Mouse (Mus musculus) midbrain, postnatal 0 days (tissue): ENCODE measurements around the gene Commd8. TPM values are rescaled to one million over a fixed set of nuclear protein-coding genes. Genes with fewer than 3 reads are reported as not detected.

ENCODE experiments used
- ATAC-seq: fragments of 200-750 bp; cut with Nextera tagmentation; 2 replicates; pipeline ENCODE4 v1.8.0; 2017; ENCODE audit warnings: moderate number of reproducible peaks, mild to moderate bottlenecking, moderate TSS enrichment, moderate library complexity; ENCODE audit not compliant: low FRiP score
- DNase-seq: peaks from one replicate; pipeline ENCODE4 v3.0.0-alpha.2; 2015; ENCODE audit warnings: low spot score
- H3K27ac ChIP-seq: fragments of 300-500 bp; sonication (generic); 2 replicates; pipeline ENCODE4 v1.5.1; 2014; ENCODE audit warnings: low read depth, mild to moderate bottlenecking, low read length, mixed read lengths
- H3K27me3 ChIP-seq: fragments of 300-500 bp; sonication (generic); 2 replicates; pipeline ENCODE4 v1.6.1; 2014; ENCODE audit warnings: low read length, control low read depth, mixed read lengths; ENCODE audit not compliant: insufficient read depth
- H3K36me3 ChIP-seq: fragments of 300-500 bp; sonication (generic); 2 replicates; pipeline ENCODE4 v1.6.1; 2014; ENCODE audit warnings: low read length, control low read depth, mixed read lengths; ENCODE audit not compliant: insufficient read depth
- H3K4me1 ChIP-seq: fragments of 300-500 bp; sonication (generic); 2 replicates; pipeline ENCODE4 v1.6.1; 2014; ENCODE audit warnings: mild to moderate bottlenecking, control low read depth, antibody characterized with exemption, low read length, mixed read lengths; ENCODE audit not compliant: insufficient read depth
- H3K4me2 ChIP-seq: fragments of 300-500 bp; sonication (generic); 2 replicates; pipeline ENCODE4 v1.6.1; 2014; ENCODE audit warnings: low read depth, mild to moderate bottlenecking, low read length, mixed read lengths; ENCODE audit not compliant: poor library complexity, severe bottlenecking
- H3K4me3 ChIP-seq: fragments of 300-500 bp; sonication (generic); 2 replicates; pipeline ENCODE4 v1.5.1; 2014; ENCODE audit warnings: low read depth, mild to moderate bottlenecking, low read length, moderate library complexity
- H3K9ac ChIP-seq: fragments of 300-500 bp; sonication (generic); replicated peaks from 2 replicates; pipeline ENCODE4 v1.6.1; 2014; ENCODE audit warnings: mild to moderate bottlenecking, low read length, moderate library complexity, mixed read lengths; ENCODE audit not compliant: poor library complexity, severe bottlenecking
- H3K9me3 ChIP-seq: fragments of 300-500 bp; sonication (generic); 2 replicates; pipeline ENCODE4 v1.6.1; 2016; ENCODE audit warnings: low read length, control low read depth
- CTCF ChIP-seq: IDR thresholded peaks from 2 replicates; pipeline ENCODE4 v1.5.1; 2016; ENCODE audit warnings: antibody characterized with exemption, mild to moderate bottlenecking
- WGBS: fragments of 180-500 bp; shearing (Covaris S2); extraction: QIAGEN DNeasy Blood & Tissue Kit; methylation state at CpG from one replicate; pipeline ENCODE4 v1.1.7; 2014; 5-methylcytosine and 5-hydroxymethylcytosine counted together
- polyA plus RNA-seq: library from polyadenylated mRNA; unstranded; fragments of >200 nt; fragmentation: Nextera tagmentation; extraction: Ambion mirVana; gene quantifications from 2 replicates; pipeline ENCODE4 v1.2.1, GENCODE M21; 2015
- total RNA-seq: library from RNA; depleted of rRNA; stranded (reverse); fragments of >200 nt; gene quantifications from 2 replicates; pipeline ENCODE4 v1.2.3, GENCODE M21; 2014

Gene Commd8
- total and polyA plus RNA-seq, 2 experiments from 2014 or later, result 23.9 to 146 TPM

DNA sequence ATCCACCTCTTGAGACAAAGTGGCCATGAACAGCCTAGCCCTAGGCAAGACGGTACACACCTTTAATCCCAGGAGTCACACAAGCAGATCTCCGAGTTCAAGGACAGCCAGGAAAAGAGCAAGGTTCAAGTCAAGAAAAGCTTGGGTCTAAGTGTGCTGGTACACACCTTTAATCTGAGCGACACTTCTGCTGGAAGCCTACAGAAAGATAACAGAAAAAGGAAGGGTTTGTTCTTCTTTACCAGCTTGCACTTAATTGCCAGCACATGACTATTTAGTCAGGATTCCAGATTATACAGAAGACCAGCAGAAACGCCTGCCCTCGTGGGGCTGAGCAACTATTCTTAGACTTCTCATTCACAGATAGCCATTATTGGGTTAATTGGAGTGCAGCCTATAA, 23.9 kb upstream of the Commd8 start:
- no peaks in the 10 kb centered on the region for H3K27me3 ChIP-seq
- H3K4me3 ChIP-seq, result no peak overlapping the region
- WGBS, result 87% methylated on average over 5 of the region's 5 CpGs
- no peaks in the 10 kb centered on the region for H3K4me1 ChIP-seq
- ATAC-seq, result no peak
- no peak for TF ChIP-seq CTCF
- H3K36me3 ChIP-seq, result no peaks in the 10 kb centered on the region
- no peaks in the 10 kb centered on the region for H3K9me3 ChIP-seq
- no peak for DNase-seq
- no peak overlapping the region for H3K9ac ChIP-seq
- H3K4me2 ChIP-seq, result no peak overlapping the region
- H3K27ac ChIP-seq, result no peak overlapping the region

- H3K9me3 ChIP-seq, result no peaks in the 10 kb centered on the region
These were observed 23.2 kb upstream of the Commd8 start for GRCm38 (mm10) chr5:72191154-72191553.

DNA sequence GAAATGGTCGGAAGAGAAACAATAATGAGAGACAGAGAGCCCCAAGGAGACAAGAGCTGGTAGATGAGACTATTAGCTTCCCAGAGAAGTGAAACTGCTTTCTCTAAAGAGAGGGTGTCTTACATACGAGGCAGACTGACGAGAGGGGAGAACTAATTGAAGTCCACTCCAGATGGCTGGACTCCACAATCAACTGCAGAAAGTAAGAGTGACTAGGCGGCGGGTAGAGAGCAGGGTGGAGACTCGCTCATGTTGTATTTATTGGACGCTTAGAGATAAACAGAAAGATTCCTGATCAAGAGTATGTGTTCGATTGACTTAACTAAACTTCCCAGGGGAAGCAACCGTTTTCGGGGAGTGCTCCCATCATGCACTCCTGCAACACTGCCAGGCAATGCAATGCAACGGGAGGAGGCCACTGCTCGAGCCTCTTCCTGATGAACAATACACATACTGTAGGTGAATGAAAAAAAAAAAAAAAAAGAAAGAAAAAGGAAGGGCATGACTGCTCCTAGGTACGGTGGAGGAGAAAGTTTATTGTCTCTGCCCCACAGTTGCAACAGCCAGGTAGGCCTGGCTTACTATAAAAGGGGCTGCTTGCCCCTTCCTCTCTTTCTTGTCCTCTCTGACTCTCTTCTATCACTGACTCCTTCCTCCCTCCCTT, 16.6 kb upstream of the Commd8 start:
- 89% methylated on average over 13 of the region's 13 CpGs for WGBS
- Histone ChIP-seq H3K4me2 (no peak overlapping the region), H3K4me3 (no peak overlapping the region), H3K9ac (no peak overlapping the region), H3K27me3 (no peaks in the 10 kb centered on the region), H3K9me3 (no peaks in the 10 kb centered on the region), H3K27ac (no peak overlapping the region), H3K36me3 (no peaks in the 10 kb centered on the region), H3K4me1 (no peaks in the 10 kb centered on the region)
- ATAC-seq (no peak), DNase-seq (no peak)
- no peak for TF ChIP-seq CTCF

More at GRCm38 (mm10) chr5:72191154-72191553, 23.2 kb upstream of the Commd8 start:
- Histone ChIP-seq H3K4me1 (no peaks in the 10 kb centered on the region), H3K36me3 (no peaks in the 10 kb centered on the region), H3K4me2 (no peak overlapping the region), H3K9ac (no peak overlapping the region), H3K27me3 (no peaks in the 10 kb centered on the region), H3K27ac (no peak overlapping the region), H3K4me3 (no peak overlapping the region)
- TF ChIP-seq CTCF, result no peak
- ATAC-seq (no peak), DNase-seq (no peak)
- 71% methylated on average over 7 of the region's 7 CpGs for WGBS

DNA sequence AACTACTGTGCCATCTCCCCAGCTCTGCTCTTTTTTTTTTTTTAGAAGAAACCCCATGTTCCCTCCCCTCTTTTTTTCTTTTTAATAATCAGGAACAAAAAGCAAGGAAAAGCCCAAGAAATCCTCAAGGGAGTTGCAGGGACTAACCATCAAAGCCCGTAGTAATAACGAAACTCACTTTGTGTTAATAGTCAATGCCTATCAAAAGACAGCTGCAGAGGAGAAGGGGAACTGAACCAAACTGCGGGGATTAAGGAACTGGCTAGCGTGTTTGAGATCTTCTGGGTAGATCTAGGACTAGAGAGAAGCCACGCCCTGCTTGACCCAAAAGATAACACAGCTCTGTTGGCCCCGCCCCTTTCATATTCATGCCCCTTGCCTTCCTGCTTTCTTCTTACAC, 15.9 kb upstream of the Commd8 start:
- DNase-seq, result no peak
- H3K36me3 ChIP-seq, result no peaks in the 10 kb centered on the region
- TF ChIP-seq CTCF, result no peak
- no peaks in the 10 kb centered on the region for H3K4me1 ChIP-seq
- no peaks in the 10 kb centered on the region for H3K9me3 ChIP-seq
- 80% methylated on average over 6 of the region's 6 CpGs for WGBS
- no peak overlapping the region for H3K27ac ChIP-seq
- H3K27me3 ChIP-seq, result no peaks in the 10 kb centered on the region
- no peak overlapping the region for H3K4me3 ChIP-seq
- ATAC-seq, result no peak
- no peak overlapping the region for H3K4me2 ChIP-seq
- no peak overlapping the region for H3K9ac ChIP-seq

DNA sequence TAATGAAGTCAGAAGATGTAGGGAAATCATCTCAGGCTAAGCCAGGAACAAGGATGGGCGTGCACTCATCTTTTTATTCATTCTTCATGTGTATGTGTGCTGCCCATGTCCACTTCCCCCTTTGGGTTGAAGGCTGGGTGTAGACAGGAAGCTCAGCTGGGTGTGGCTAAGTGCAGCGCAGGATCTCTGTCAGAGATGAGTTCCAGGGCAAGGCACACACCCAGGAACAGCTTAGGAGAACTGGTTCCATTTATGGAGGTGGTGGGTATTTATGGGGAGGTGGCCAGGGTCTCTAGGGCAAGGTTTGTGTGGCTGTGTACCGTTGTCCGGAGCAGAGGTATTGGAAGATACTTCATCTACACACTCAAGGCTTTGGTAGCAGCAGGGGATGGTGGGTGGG, 14.8 kb upstream of the Commd8 start:
- no peak overlapping the region for H3K9ac ChIP-seq
- no peak overlapping the region for H3K4me2 ChIP-seq
- no peaks in the 10 kb centered on the region for H3K36me3 ChIP-seq
- H3K27ac ChIP-seq, result no peak overlapping the region
- ATAC-seq (no peak), DNase-seq (no peak)
- TF ChIP-seq CTCF, result no peak
- no peaks in the 10 kb centered on the region for H3K27me3 ChIP-seq
- no peak overlapping the region for H3K4me3 ChIP-seq
- no peaks in the 10 kb centered on the region for H3K4me1 ChIP-seq
- WGBS, result 87% methylated on average over 4 of the region's 4 CpGs
- no peaks in the 10 kb centered on the region for H3K9me3 ChIP-seq

DNA sequence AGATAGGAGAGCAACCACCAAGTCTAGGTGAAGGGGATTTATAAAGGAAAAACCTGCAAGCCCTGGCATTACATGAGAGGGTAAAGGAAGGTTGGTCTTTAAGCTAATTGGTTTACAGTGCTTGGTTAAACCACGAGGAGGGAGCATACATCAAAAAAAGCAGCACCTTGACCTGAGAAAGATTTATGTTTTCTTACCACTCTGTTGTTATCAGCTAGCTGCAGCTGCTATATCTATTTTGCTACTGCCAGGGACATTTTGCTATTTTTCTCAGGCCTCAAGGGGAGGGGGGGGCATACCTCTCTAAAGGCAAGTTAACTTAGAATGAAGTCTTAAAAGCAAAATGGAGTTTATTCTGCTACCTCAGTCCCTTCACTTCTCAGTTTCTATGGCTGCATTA, 13.2 kb upstream of the Commd8 start:
- H3K4me1 ChIP-seq, result no peaks in the 10 kb centered on the region
- no peak overlapping the region for H3K9ac ChIP-seq
- no peak overlapping the region for H3K27ac ChIP-seq
- TF ChIP-seq CTCF, result no peak
- H3K9me3 ChIP-seq, result no peaks in the 10 kb centered on the region
- 42% methylated on average over 1 of the region's 1 CpGs for WGBS
- no peak for ATAC-seq
- H3K4me2 ChIP-seq, result no peak overlapping the region
- H3K4me3 ChIP-seq, result no peak overlapping the region
- H3K36me3 ChIP-seq, result no peaks in the 10 kb centered on the region
- no peak for DNase-seq
- no peaks in the 10 kb centered on the region for H3K27me3 ChIP-seq
